Mouse (Mus musculus) heart, adult 2 months (tissue): Measurements from ENCODE around the gene Nat9. TPM values are rescaled to one million over a fixed set of nuclear protein-coding genes. Genes with fewer than 3 reads are reported as not detected.
A peak's percentile ranks its signal among the peaks of the same experiment; 100 is the strongest.

Experiments
- DNase-seq, 2 experiments: peaks; one replicate each; pipeline ENCODE4 v3.0.0; 2021
- H3K27ac ChIP-seq: fragments of 200-600 bp; 2 replicates; pipeline ENCODE4 v1.8.1; 2022
- H3K27me3 ChIP-seq: fragments of 200-500 bp; 2 replicates; pipeline ENCODE4 v1.6.1; 2012; ENCODE audit warnings: mild to moderate bottlenecking, low read length, inconsistent platforms, mixed read lengths; ENCODE audit not compliant: control insufficient read depth, insufficient read depth
- H3K36me3 ChIP-seq: fragments of 200-500 bp; 2 replicates; pipeline ENCODE4 v1.6.1; 2012; ENCODE audit warnings: low read length, inconsistent platforms; ENCODE audit not compliant: control insufficient read depth, insufficient read depth
- H3K4me1 ChIP-seq: fragments of 200-500 bp; 2 replicates; pipeline ENCODE4 v1.6.1; 2011; ENCODE audit warnings: low read length; ENCODE audit not compliant: control insufficient read depth, insufficient read depth
- H3K4me3 ChIP-seq: fragments of 200-600 bp; 2 replicates; pipeline ENCODE4 v1.8.1; 2022
- H3K79me2 ChIP-seq: fragments of 200-500 bp; replicated peaks from 2 replicates; pipeline ENCODE4 v1.6.1; 2012; ENCODE audit warnings: mild to moderate bottlenecking, inconsistent platforms, low read length, moderate library complexity, mixed read lengths; ENCODE audit not compliant: control insufficient read depth, insufficient read depth
- H3K9ac ChIP-seq: fragments of 200-500 bp; 2 replicates; pipeline ENCODE4 v1.6.1; 2012; ENCODE audit warnings: low read depth, mild to moderate bottlenecking, control low read depth, inconsistent platforms, low read length, mixed read lengths
- CTCF ChIP-seq: fragments of 200-600 bp; IDR thresholded peaks from 2 replicates; pipeline ENCODE4 v1.8.1; 2022; ENCODE audit warnings: antibody characterized with exemption, mild to moderate bottlenecking, moderate library complexity
- EP300 ChIP-seq: fragments of 200-500 bp; IDR thresholded peaks from 2 replicates; pipeline ENCODE4 v1.6.1; 2011; ENCODE audit warnings: low read depth, low read length, control low read depth; ENCODE audit not compliant: insufficient read depth
- POLR2A ChIP-seq: fragments of 200-500 bp; IDR thresholded peaks from 2 replicates; pipeline ENCODE4 v1.6.1; 2011; ENCODE audit warnings: mild to moderate bottlenecking, low read depth, low read length, control low read depth; ENCODE audit not compliant: insufficient read depth
- WGBS: fragments of 180-500 bp; shearing (Covaris S2); methylation state at CpG from one replicate; pipeline ENCODE4 v1.1.7; 2018; 5-methylcytosine and 5-hydroxymethylcytosine counted together
- intact Hi-C: fragments of 180-260 bp; cut with DNase I; formaldehyde crosslinking; loops from one replicate; pipeline ENCODE4 v1.15.1; 2025
- polyA plus RNA-seq: library from polyadenylated mRNA; depleted of rRNA; stranded (reverse); fragments of >200 nt; gene quantifications from 2 replicates; pipeline ENCODE4 v1.2.3, GENCODE M21; 2012
- total RNA-seq, 2 experiments: library from RNA; stranded (reverse); gene quantifications; 2 replicates each; pipeline ENCODE4 v1.2.3; 2021

Nat9 gene
- total and polyA plus RNA-seq, 3 experiments, result 18.5 to 23.6 (median 20.2) TPM

- Histone ChIP-seq H3K27ac (no peak overlapping the region), H3K9ac (no peak overlapping the region), H3K4me3 (no peak overlapping the region), H3K36me3 (no peaks in the 10 kb centered on the region), H3K4me1 (peaks cover 4% of the 10 kb centered on the region), H3K27me3 (no peaks in the 10 kb centered on the region), H3K79me2 (no peaks in the 10 kb centered on the region)
- TF ChIP-seq CTCF, result peak; percentile 90
- peak; percentile 42; the same call in 1 of the 2 replicates for TF ChIP-seq EP300
- no peak for TF ChIP-seq POLR2A
- peak; percentile 77 to 88 for DNase-seq
- WGBS, result 64% methylated on average over 11 of the region's 11 CpGs
- intact Hi-C loops, result loop anchor here (2.0 kb wide), 1 partner anchor 111 kb away; no protein-coding TSS in a partner anchor
These were observed 27.5 kb downstream of the Nat9 start for GRCm38 (mm10) chr11:115160016-115160797.

GRCm38 (mm10) chr11:115157933-115158719 lies 29.5 kb downstream of the Nat9 start:
- no peak for TF ChIP-seq EP300
- TF ChIP-seq CTCF, result no peak
- TF ChIP-seq POLR2A, result no peak
- Histone ChIP-seq H3K27me3 (0 out of 2 replicates have a peak, but pooled peaks cover 1% of the 10 kb centered on the region), H3K4me1 (no peaks in the 10 kb centered on the region), H3K9ac (no peak overlapping the region), H3K27ac (no peak overlapping the region; the same call in 1 of the 2 replicates), H3K4me3 (no peak overlapping the region), H3K36me3 (no peaks in the 10 kb centered on the region), H3K79me2 (no peaks in the 10 kb centered on the region)
- intact Hi-C loops, result no loop called here
- 21% methylated on average over 12 of the region's 12 CpGs for WGBS
- DNase-seq, result no peak

- Histone ChIP-seq H3K9ac (no peak overlapping the region), H3K4me1 (no peaks in the 10 kb centered on the region; the same call in 1 of the 2 replicates), H3K27me3 (0 out of 2 replicates have a peak, but pooled peaks cover 3% of the 10 kb centered on the region), H3K27ac (no peak overlapping the region), H3K79me2 (no peaks in the 10 kb centered on the region), H3K36me3 (no peaks in the 10 kb centered on the region), H3K4me3 (no peak overlapping the region)
- WGBS, result 21% methylated on average over 5 of the region's 5 CpGs
- intact Hi-C loops, result no loop called here
- DNase-seq, result no peak
- no peak for TF ChIP-seq EP300
These were observed 32.5 kb downstream of the Nat9 start for GRCm38 (mm10) chr11:115155053-115155634.

GRCm38 (mm10) chr11:115153699-115154292 lies 33.9 kb downstream of the Nat9 start:
- 0 out of 2 replicates have a peak, but pooled peaks cover 3% of the 10 kb centered on the region for H3K27me3 ChIP-seq
- no peaks in the 10 kb centered on the region for H3K36me3 ChIP-seq
- no peak overlapping the region for H3K9ac ChIP-seq
- intact Hi-C loops, result loop anchor here (1.0 kb wide), 1 partner anchor 70 kb away; no protein-coding TSS in a partner anchor
- peak; percentile 39; the same call in 1 of the 2 replicates for TF ChIP-seq POLR2A
- 0 out of 2 replicates have a peak, but pooled peaks have one; percentile 18 for TF ChIP-seq EP300
- peak; percentile 89 for TF ChIP-seq CTCF
- H3K27ac ChIP-seq, result no peak overlapping the region; the same call in 1 of the 2 replicates
- DNase-seq, result peak; percentile 83 to 85
- under 1% methylated on average over 35 of the region's 35 CpGs for WGBS
- peak overlapping the region; percentile 19; the same call in 1 of the 2 replicates for H3K4me3 ChIP-seq
- no peaks in the 10 kb centered on the region; the same call in 1 of the 2 replicates for H3K4me1 ChIP-seq
- H3K79me2 ChIP-seq, result no peaks in the 10 kb centered on the region

- TF ChIP-seq EP300 (no peak), POLR2A (no peak), CTCF (no peak)
- Histone ChIP-seq H3K4me1 (no peaks in the 10 kb centered on the region; the same call in 1 of the 2 replicates), H3K36me3 (no peaks in the 10 kb centered on the region), H3K4me3 (no peak overlapping the region), H3K9ac (no peak overlapping the region), H3K79me2 (no peaks in the 10 kb centered on the region), H3K27ac (no peak overlapping the region), H3K27me3 (0 out of 2 replicates have a peak, but pooled peaks cover 3% of the 10 kb centered on the region)
- DNase-seq, result no peak
- WGBS, result 71% methylated on average over 9 of the region's 9 CpGs
- intact Hi-C loops, result loop anchor here (1.0 kb wide), 1 partner anchor 70 kb away; no protein-coding TSS in a partner anchor
These were observed 34.6 kb downstream of the Nat9 start for GRCm38 (mm10) chr11:115153088-115153487.
